Mouse (Mus musculus) adrenal gland, postnatal 0 days (tissue): ENCODE data around the gene Acoxl. TPM values are rescaled to one million over a fixed set of nuclear protein-coding genes. Genes with fewer than 3 reads are reported as not detected.

ENCODE experiments used
- microRNA-seq: library from miRNA; unstranded; fragments of <30 nt; microRNA quantifications from one replicate; pipeline ENCODE4, GENCODE M21; 2016; ENCODE audit warnings: borderline replicate concordance; ENCODE audit not compliant: insufficient number of aligned reads
- polyA plus RNA-seq: library from polyadenylated mRNA; unstranded; fragments of >200 nt; fragmentation: Nextera tagmentation; extraction: Ambion mirVana; gene quantifications from 2 replicates; pipeline ENCODE4 v1.2.1, GENCODE M21; 2015

Gene Acoxl
- polyA plus RNA-seq: 0.57 and 0.68 TPM in 2 replicates

GRCm38 (mm10) chr2:127838576-127838975, at the start of gene Acoxl:
Gene Acoxl (plus strand): TSS chr2:127838876.

GRCm38 (mm10) chr2:127791919-127792603, 46.6 kb upstream of the Acoxl start, which contains the start of gene Mtln:
Gene Mtln (minus strand): TSS chr2:127792488.

GRCm38 (mm10) chr2:127831401-127832102, 7.1 kb upstream of the Acoxl start, which contains the start of gene Bub1:
Gene Bub1 (minus strand): TSS chr2:127831865.

DNA sequence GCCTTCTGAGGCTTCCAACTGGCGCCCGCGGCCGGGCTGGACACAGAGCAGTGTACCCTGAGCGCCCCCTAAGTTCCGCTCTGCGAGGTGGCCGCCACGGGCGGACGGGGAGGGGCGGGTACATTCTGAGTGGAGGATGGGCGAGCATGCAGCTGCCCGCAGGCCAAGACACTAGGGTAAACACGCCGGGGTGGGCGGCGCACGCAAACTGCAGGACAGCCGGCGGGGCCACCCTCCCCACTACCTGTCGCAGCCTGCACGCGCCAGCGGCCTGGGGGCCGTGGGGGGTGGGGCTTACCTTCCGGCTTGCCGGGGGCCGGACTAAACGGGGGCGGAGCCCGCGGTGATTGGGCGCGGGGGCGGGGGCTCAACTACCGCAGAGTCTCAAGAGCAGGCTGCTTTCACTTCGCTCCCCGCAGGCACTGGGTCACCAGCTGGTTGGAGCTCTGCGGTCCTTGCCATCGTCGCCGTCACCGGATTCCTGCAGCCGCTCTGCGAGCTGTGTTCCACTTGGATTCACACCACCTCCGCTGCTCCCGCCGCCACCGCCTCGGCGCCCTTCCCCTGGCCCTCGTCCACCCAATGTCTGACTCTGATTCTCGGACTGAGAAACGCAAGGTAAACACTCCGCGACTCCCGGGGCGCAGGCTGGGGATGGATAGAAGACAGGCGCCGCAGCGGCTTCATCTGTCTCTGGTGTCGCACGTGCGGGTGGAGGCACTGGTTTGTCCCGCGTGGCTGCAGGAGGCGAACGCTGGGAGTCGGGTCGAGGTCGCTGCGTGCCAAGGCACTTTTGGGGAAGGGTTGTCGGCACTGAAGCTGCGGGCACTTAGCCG, 287.2 kb downstream of the Acoxl start, which contains the start of gene Bcl2l11:
Bcl2l11 (plus strand) TSS at position 404 of the 836 bp plus-strand sequence.

Small RNA genes lying within 50 kb of the gene (microRNA-seq; reads per million reads assigned to microRNA genes)
- gene Gm22411: not detected

Other genes starting within 250 kb of the Acoxl start
- gene Mal, start 182.2 kb upstream of the Acoxl start, polyA plus RNA-seq: 9.3 and 9.9 TPM in 2 replicates
- 1.2 and 1.5 TPM in 2 replicates for gene Mall, start 108.9 kb upstream of the Acoxl start, polyA plus RNA-seq
- gene Nphp1, start 50.0 kb upstream of the Acoxl start, polyA plus RNA-seq: 28.5 and 36.5 TPM in 2 replicates
- 270 and 461 TPM in 2 replicates for gene Mtln, start 46.4 kb upstream of the Acoxl start, polyA plus RNA-seq
- gene Bub1, start 7.0 kb upstream of the Acoxl start, polyA plus RNA-seq: 6.4 and 9.2 TPM in 2 replicates